Mouse (Mus musculus): Measurements from ENCODE around the gene Rasl12. TPM values are rescaled to one million over a fixed set of nuclear protein-coding genes. Genes with fewer than 3 reads are reported as not detected.

Rasl12 gene
- polyA plus RNA-seq, 1 experiment from 2014 or later = 7.1 TPM

DNA sequence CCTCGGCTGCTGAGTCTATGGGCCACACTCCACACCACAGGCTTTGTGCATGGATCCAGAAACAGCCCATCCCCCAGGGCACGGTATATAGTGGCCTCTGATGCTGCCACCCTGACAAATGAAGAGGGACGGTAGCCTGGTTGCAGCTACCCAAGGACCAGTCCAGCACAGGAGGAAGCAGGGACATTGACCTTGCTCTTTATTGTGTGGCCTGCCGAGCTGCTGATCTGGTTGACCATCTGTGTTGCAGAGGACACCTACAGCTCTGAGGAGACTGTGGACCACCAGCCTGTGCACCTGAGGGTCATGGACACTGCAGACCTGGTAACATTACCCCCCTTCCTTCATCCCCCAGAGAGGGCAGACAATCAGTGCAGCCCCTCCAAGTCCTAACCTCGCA lies 9.0 kb downstream of the Rasl12 start:
- no peak overlapping the region for H3K4me3 ChIP-seq (replicated peaks; ENCODE audit: low read depth, low read length)
- H3K27ac ChIP-seq (replicated peaks; ENCODE audit: low read depth, low read length) = no peak overlapping the region
- 86% methylated on average over 5 of the region's 5 CpGs for WGBS
- no peaks in the 10 kb centered on the region for H3K9me3 ChIP-seq (ENCODE audit: control insufficient read depth, low read length)
- H3K9ac ChIP-seq (replicated peaks; ENCODE audit: low read length) = no peak overlapping the region
- ATAC-seq (ENCODE audit: low FRiP score, low TSS enrichment) (no peak), DNase-seq (no peak)
- no peaks in the 10 kb centered on the region for H3K4me1 ChIP-seq (ENCODE audit: control insufficient read depth, insufficient read depth, low read length)
- no peak overlapping the region for H3K4me2 ChIP-seq (ENCODE audit: low read length)
- no peaks in the 10 kb centered on the region for H3K36me3 ChIP-seq (ENCODE audit: control insufficient read depth, insufficient read depth, low read length)
- no peaks in the 10 kb centered on the region for H3K27me3 ChIP-seq (ENCODE audit: control insufficient read depth, insufficient read depth, low read length)

DNA sequence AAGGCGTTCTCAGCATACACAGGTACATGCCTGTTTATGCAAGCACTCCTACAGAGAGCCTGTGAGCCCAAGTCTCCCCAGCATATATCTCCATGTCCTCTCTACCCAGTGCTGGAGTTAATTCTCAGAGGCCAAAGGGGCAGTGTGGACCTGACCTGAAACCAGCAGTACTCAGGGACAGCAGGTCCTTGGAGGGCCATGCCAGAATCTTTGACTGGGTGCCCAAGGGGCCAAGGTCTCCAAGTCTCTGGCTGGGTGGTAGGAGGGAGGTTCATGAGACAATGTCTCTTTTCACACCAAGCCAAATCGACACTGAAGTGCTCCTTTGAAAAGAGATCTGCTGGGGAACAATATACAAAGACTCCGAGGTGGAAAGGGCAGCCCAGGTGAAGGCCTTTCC lies 9.6 kb downstream of the Rasl12 start:
- 76% methylated on average over 3 of the region's 3 CpGs for WGBS
- DNase-seq (no peak), ATAC-seq (ENCODE audit: low FRiP score, low TSS enrichment) (no peak)
- Histone ChIP-seq H3K4me2 (ENCODE audit: low read length) (no peak overlapping the region), H3K9me3 (ENCODE audit: control insufficient read depth, low read length) (no peaks in the 10 kb centered on the region), H3K4me3 (replicated peaks; ENCODE audit: low read depth, low read length) (no peak overlapping the region), H3K4me1 (ENCODE audit: control insufficient read depth, insufficient read depth, low read length) (no peaks in the 10 kb centered on the region), H3K36me3 (ENCODE audit: control insufficient read depth, insufficient read depth, low read length) (no peaks in the 10 kb centered on the region), H3K9ac (replicated peaks; ENCODE audit: low read length) (no peak overlapping the region), H3K27ac (replicated peaks; ENCODE audit: low read depth, low read length) (no peak overlapping the region), H3K27me3 (ENCODE audit: control insufficient read depth, insufficient read depth, low read length) (no peaks in the 10 kb centered on the region)

DNA sequence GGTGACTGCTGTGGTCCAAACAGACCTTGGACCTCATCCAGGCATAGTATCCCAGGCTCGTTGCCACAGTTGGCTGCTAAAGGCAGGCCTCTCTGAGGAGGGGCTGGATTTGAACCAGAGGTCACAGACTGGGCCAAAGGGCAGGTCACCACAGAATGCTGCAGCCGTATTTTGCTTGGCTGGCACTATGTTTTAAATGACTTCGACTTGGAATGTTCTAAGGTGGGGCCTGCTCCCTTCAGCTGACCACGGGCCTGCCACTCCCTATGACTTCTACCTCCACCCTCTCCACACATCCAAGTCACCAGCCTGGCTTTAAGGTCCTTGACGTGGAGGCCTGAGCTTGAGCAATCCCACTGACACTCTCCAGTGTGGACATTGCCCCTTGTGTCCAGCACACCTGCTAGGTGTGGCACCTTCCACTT lies 10.6 kb downstream of the Rasl12 start:
- H3K9ac ChIP-seq (replicated peaks; ENCODE audit: low read length) = no peak overlapping the region
- H3K4me3 ChIP-seq (replicated peaks; ENCODE audit: low read depth, low read length) = no peak overlapping the region
- H3K27ac ChIP-seq (replicated peaks; ENCODE audit: low read depth, low read length) = no peak overlapping the region
- no peak for DNase-seq
- H3K9me3 ChIP-seq (ENCODE audit: control insufficient read depth, low read length) = no peaks in the 10 kb centered on the region
- H3K4me1 ChIP-seq (ENCODE audit: control insufficient read depth, insufficient read depth, low read length) = no peaks in the 10 kb centered on the region
- 73% methylated on average over 5 of the region's 5 CpGs for WGBS
- H3K36me3 ChIP-seq (ENCODE audit: control insufficient read depth, insufficient read depth, low read length) = no peaks in the 10 kb centered on the region
- ATAC-seq (ENCODE audit: low FRiP score, low TSS enrichment) = no peak
- H3K27me3 ChIP-seq (ENCODE audit: control insufficient read depth, insufficient read depth, low read length) = no peaks in the 10 kb centered on the region
- H3K4me2 ChIP-seq (ENCODE audit: low read length) = no peak overlapping the region

DNA sequence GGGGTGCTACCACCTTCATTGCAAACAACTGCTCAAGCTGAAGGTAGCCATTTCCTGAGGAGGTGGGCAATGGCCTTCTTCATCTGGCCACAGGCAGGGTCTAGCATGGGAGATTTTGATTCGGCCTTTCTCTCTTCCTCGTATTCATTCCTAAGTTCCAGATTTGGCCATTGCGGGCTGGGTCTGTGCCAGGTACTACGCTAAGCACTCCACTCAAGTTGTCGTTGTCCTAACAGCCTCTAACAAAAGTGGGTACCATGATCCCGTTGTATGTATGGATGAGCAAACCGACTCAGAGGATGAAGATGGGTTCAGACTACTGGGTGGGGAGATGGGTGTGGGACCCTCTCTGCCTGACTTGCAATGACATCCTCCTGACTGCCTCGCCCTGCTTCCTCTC lies 12.1 kb downstream of the Rasl12 start:
- Histone ChIP-seq H3K36me3 (ENCODE audit: control insufficient read depth, insufficient read depth, low read length) (no peaks in the 10 kb centered on the region), H3K27me3 (ENCODE audit: control insufficient read depth, insufficient read depth, low read length) (no peaks in the 10 kb centered on the region), H3K27ac (replicated peaks; ENCODE audit: low read depth, low read length) (no peak overlapping the region), H3K4me1 (ENCODE audit: control insufficient read depth, insufficient read depth, low read length) (no peaks in the 10 kb centered on the region), H3K4me2 (ENCODE audit: low read length) (no peak overlapping the region), H3K4me3 (replicated peaks; ENCODE audit: low read depth, low read length) (no peak overlapping the region), H3K9me3 (ENCODE audit: control insufficient read depth, low read length) (no peaks in the 10 kb centered on the region), H3K9ac (replicated peaks; ENCODE audit: low read length) (no peak overlapping the region)
- no peak for DNase-seq
- ATAC-seq (ENCODE audit: low FRiP score, low TSS enrichment) = no peak
- 93% methylated on average over 8 of the region's 8 CpGs for WGBS

DNA sequence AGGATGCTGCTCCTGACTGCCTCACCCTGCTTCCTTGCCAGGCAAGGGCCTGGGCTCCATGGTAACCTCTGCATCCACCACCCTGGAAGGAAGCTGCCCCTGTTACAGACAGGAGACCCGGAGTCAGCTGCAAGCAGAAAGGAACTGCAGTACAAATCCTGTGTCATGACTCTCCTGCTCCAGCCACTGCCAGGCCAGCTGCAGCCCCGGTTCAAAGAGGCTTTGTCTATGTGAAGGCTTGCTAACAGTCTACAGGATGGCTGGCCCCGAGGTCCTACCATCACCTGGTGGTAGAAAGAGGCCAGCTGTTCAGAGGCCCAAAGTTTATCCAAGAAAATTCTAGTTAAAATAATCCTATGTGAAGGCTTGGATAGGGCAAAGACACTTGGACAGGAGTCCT lies 13.0 kb downstream of the Rasl12 start:
- ATAC-seq (ENCODE audit: low FRiP score, low TSS enrichment) = no peak
- H3K4me1 ChIP-seq (ENCODE audit: control insufficient read depth, insufficient read depth, low read length) = no peaks in the 10 kb centered on the region
- no peak overlapping the region for H3K4me2 ChIP-seq (ENCODE audit: low read length)
- H3K4me3 ChIP-seq (replicated peaks; ENCODE audit: low read depth, low read length) = no peak overlapping the region
- H3K36me3 ChIP-seq (ENCODE audit: control insufficient read depth, insufficient read depth, low read length) = no peaks in the 10 kb centered on the region
- no peak for DNase-seq
- H3K9me3 ChIP-seq (ENCODE audit: control insufficient read depth, low read length) = no peaks in the 10 kb centered on the region
- 76% methylated on average over 3 of the region's 3 CpGs for WGBS
- no peaks in the 10 kb centered on the region for H3K27me3 ChIP-seq (ENCODE audit: control insufficient read depth, insufficient read depth, low read length)
- no peak overlapping the region for H3K27ac ChIP-seq (replicated peaks; ENCODE audit: low read depth, low read length)
- H3K9ac ChIP-seq (replicated peaks; ENCODE audit: low read length) = no peak overlapping the region

DNA sequence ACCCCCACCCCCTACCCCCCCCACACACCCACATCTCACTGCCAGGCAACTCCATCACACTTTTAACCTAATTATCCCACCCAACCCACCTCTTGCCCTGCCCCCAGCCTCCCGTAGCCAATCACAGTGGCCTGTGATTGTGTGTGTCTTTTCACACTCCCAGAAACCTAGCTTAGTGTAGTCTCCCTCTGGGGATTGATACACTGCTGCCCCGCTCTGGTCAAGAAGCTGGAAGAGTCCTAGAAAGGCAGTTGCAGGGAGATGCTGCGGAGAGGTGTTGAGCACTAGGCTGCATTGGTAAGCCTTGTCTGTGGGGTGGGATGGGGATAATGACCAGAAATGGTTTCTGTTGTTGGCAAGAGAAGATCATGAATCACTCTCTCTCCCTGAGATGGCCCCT lies 19.4 kb downstream of the Rasl12 start:
- ATAC-seq (ENCODE audit: low FRiP score, low TSS enrichment) (no peak), DNase-seq (no peak)
- no peak overlapping the region for H3K9ac ChIP-seq (replicated peaks; ENCODE audit: low read length)
- no peak overlapping the region for H3K27ac ChIP-seq (replicated peaks; ENCODE audit: low read depth, low read length)
- H3K36me3 ChIP-seq (ENCODE audit: control insufficient read depth, insufficient read depth, low read length) = no peaks in the 10 kb centered on the region
- H3K4me2 ChIP-seq (ENCODE audit: low read length) = no peak overlapping the region
- no peaks in the 10 kb centered on the region for H3K9me3 ChIP-seq (ENCODE audit: control insufficient read depth, low read length)
- 52% methylated on average over 3 of the region's 3 CpGs for WGBS
- no peaks in the 10 kb centered on the region for H3K4me1 ChIP-seq (ENCODE audit: control insufficient read depth, insufficient read depth, low read length)
- H3K4me3 ChIP-seq (replicated peaks; ENCODE audit: low read depth, low read length) = no peak overlapping the region
- H3K27me3 ChIP-seq (ENCODE audit: control insufficient read depth, insufficient read depth, low read length) = no peaks in the 10 kb centered on the region

DNA sequence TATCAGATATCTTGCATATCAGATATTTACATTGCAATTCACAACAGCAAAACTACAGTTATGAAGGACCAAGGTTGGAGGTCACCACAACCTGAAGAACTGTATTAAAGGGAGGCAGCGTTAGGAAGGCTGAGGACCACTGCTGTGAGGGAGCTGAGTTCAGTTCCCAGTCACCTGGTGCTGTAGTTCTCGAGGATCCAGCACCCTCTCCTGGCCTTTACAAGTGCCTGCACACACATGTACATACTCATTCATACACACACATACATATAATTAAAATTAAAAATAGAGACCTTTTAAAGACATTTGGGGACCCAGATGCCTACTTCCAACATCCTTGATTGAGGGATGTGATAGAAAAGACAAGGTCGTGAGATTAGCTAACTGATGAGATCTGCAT lies 21.3 kb downstream of the Rasl12 start:
- ATAC-seq (ENCODE audit: low FRiP score, low TSS enrichment) = no peak
- H3K9ac ChIP-seq (replicated peaks; ENCODE audit: low read length) = no peak overlapping the region
- H3K4me3 ChIP-seq (replicated peaks; ENCODE audit: low read depth, low read length) = no peak overlapping the region

DNA sequence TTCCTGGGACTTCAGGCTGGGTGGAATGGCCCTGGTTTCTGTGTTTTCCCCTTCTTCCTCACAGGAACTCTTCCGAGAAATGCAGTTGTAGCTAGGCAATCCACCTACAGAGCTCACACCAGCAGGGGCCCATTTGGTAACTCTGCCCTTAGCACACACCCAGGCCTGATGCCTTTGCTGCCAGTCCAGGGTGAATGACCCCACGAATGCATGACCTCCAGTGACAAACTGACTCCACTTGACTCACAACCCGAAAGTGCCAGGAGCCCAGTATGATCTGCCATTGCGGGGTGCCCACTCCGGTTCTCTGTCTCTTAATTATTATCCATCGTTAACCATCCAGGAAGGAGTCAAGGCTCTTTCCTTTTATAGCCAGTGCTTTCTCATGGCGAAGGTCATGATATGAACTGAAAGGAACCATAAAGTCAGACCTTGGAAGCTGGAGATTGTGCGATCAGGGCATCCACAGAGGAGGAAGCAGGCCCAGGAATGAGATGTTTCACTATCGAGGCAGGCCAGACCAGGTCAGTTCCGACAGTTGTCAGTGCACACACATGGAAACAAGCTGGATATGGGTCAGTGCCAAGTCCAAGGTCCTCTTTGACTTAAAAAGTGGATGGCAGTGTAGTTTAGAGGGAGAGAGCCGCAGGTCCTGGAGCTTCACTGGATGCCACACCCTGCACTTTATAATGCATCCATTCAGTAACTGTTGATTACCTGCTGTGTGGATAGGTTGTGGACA lies 24.6 kb downstream of the Rasl12 start, which contains the start of gene Slc51b:
Gene Slc51b (minus strand): TSS at position 196 of the 742 bp plus-strand sequence.
- no peaks in the 10 kb centered on the region for H3K4me1 ChIP-seq (ENCODE audit: control insufficient read depth, insufficient read depth, low read length)
- no peak for ATAC-seq (ENCODE audit: low FRiP score, low TSS enrichment)
- no peak within 1 kb of the TSS for H3K9ac ChIP-seq (replicated peaks; ENCODE audit: low read length)
- H3K36me3 ChIP-seq (ENCODE audit: control insufficient read depth, insufficient read depth, low read length) = no peaks in the 10 kb centered on the region
- H3K27me3 ChIP-seq (ENCODE audit: control insufficient read depth, insufficient read depth, low read length) = no peaks in the 10 kb centered on the region
- 86% methylated on average over 11 of the region's 11 CpGs for WGBS
- no peak for DNase-seq
- H3K27ac ChIP-seq (replicated peaks; ENCODE audit: low read depth, low read length) = no peak within 1 kb of the TSS
- no peak within 1 kb of the TSS for H3K4me3 ChIP-seq (replicated peaks; ENCODE audit: low read depth, low read length)
- no peak within 1 kb of the TSS for H3K4me2 ChIP-seq (ENCODE audit: low read length)
- H3K9me3 ChIP-seq (ENCODE audit: control insufficient read depth, low read length) = no peaks in the 10 kb centered on the region

More for the DNA sequence above, 21.3 kb downstream of the Rasl12 start:
- H3K36me3 ChIP-seq (ENCODE audit: control insufficient read depth, insufficient read depth, low read length) = no peaks in the 10 kb centered on the region
- DNase-seq = no peak
- H3K27me3 ChIP-seq (ENCODE audit: control insufficient read depth, insufficient read depth, low read length) = no peaks in the 10 kb centered on the region
- WGBS = 76% methylated on average over 3 of the region's 3 CpGs
- no peak overlapping the region for H3K27ac ChIP-seq (replicated peaks; ENCODE audit: low read depth, low read length)
- no peak overlapping the region for H3K4me2 ChIP-seq (ENCODE audit: low read length)
- no peaks in the 10 kb centered on the region for H3K4me1 ChIP-seq (ENCODE audit: control insufficient read depth, insufficient read depth, low read length)
- H3K9me3 ChIP-seq (ENCODE audit: control insufficient read depth, low read length) = no peaks in the 10 kb centered on the region

DNA sequence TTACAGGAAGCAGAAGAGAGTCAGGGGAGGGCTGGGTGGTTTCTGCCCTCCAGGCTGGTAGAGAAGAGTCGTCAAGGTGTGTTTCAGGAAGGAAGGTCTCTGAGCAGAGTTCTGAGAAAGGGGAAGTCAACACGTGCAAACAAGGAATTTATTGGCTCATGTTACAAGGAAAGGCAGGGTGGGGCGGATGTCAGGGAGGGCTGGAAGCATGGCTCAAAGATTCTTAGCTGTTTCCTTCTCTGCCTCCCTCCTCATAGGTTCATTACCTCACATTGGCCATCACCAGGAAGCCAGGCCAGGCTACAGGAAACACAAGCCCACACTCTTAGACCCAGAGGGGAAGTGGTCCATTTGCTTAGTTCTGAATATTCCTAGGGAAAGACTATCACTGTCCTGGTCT lies 26.1 kb downstream of the Rasl12 start:
- ATAC-seq (ENCODE audit: low FRiP score, low TSS enrichment) (no peak), DNase-seq (no peak)
- Histone ChIP-seq H3K36me3 (ENCODE audit: control insufficient read depth, insufficient read depth, low read length) (no peaks in the 10 kb centered on the region), H3K4me2 (ENCODE audit: low read length) (no peak overlapping the region), H3K27ac (replicated peaks; ENCODE audit: low read depth, low read length) (no peak overlapping the region), H3K27me3 (ENCODE audit: control insufficient read depth, insufficient read depth, low read length) (no peaks in the 10 kb centered on the region), H3K4me1 (ENCODE audit: control insufficient read depth, insufficient read depth, low read length) (no peaks in the 10 kb centered on the region), H3K9me3 (ENCODE audit: control insufficient read depth, low read length) (no peaks in the 10 kb centered on the region), H3K4me3 (replicated peaks; ENCODE audit: low read depth, low read length) (no peak overlapping the region), H3K9ac (replicated peaks; ENCODE audit: low read length) (no peak overlapping the region)
- 58% methylated on average over 3 of the region's 3 CpGs for WGBS

Data from midbrain, embryonic 14.5 days (tissue).